Mouse (Mus musculus) erythroblast, embryonic 14.5 days (primary cell): Measurements from ENCODE around the gene Slc25a39.

ENCODE experiments used
- GATA1 ChIP-seq: IDR thresholded peaks from 2 replicates; pipeline ENCODE4 v1.6.1; 2012; ENCODE audit warnings: low read length, inconsistent platforms, mixed read lengths
- TAL1 ChIP-seq: IDR thresholded peaks from 3 replicates; pipeline ENCODE4 v1.6.1; 2012; ENCODE audit warnings: low read length, inconsistent platforms, mixed read lengths

- TF ChIP-seq GATA1 = no peak
- TF ChIP-seq TAL1 = no peak
Measured at GRCm38 (mm10) chr11:102369263-102369662, 38.5 kb downstream of the Slc25a39 start.
